Mouse (Mus musculus) activated CD4-positive, CD25-positive, alpha-beta regulatory T cell (primary cell): ENCODE measurements around the gene Olfr1152. TPM values are rescaled to one million over a fixed set of nuclear protein-coding genes. Genes with fewer than 3 reads are reported as not detected.

Experiments
- polyA plus RNA-seq, 2 experiments: library from polyadenylated mRNA; unstranded; fragments of 100-300 nt; shearing (Covaris generic); gene quantifications; one replicate each; pipeline ENCODE4 v1.2.1; 2017

Olfr1152 gene
- under 1 TPM in 1 of 2 experiments, not detected in 1; 0.06 TPM for polyA plus RNA-seq

GRCm38 (mm10) chr2:87866192-87866591 lies at the start of gene Olfr1152:
Gene Olfr1152, plus strand, starts transcription at chr2:87866492.

GRCm38 (mm10) chr2:87830233-87830632 lies 36.1 kb upstream of the Olfr1152 start, which contains the start of gene Olfr1148:
Gene Olfr1148, plus strand, starts transcription at chr2:87830533.

GRCm38 (mm10) chr2:87843693-87844092 lies 22.6 kb upstream of the Olfr1152 start, which contains the start of gene Olfr1150-ps1:
Gene Olfr1150-ps1, plus strand, starts transcription at chr2:87843993.

GRCm38 (mm10) chr2:87855562-87855961 lies 10.7 kb upstream of the Olfr1152 start, which contains the start of gene Olfr1151:
Gene Olfr1151, plus strand, starts transcription at chr2:87855862.

GRCm38 (mm10) chr2:87894662-87895061 lies 28.4 kb downstream of the Olfr1152 start, which contains the start of gene Olfr1153:
Gene Olfr1153, plus strand, starts transcription at chr2:87894962.

GRCm38 (mm10) chr2:87905066-87905465 lies 38.8 kb downstream of the Olfr1152 start, which contains the start of gene Olfr1154:
Gene Olfr1154, minus strand, starts transcription at chr2:87905166.

Other genes starting within 250 kb of the Olfr1152 start
- gene Olfr1131, start 239.4 kb upstream of the Olfr1152 start, polyA plus RNA-seq, result under 1 TPM in 1 of 2 experiments, not detected in 1; 0.23 TPM
- under 1 TPM in 1 of 2 experiments, not detected in 1; 0.25 TPM for gene Olfr1132, start 229.0 kb upstream of the Olfr1152 start, polyA plus RNA-seq
- gene Olfr1133, start 219.1 kb upstream of the Olfr1152 start, polyA plus RNA-seq, result under 1 TPM in 1 of 2 experiments, not detected in 1; 0.53 TPM
- gene Olfr1134, start 208.0 kb upstream of the Olfr1152 start, polyA plus RNA-seq, result not detected
- gene Olfr1135, start 192.8 kb upstream of the Olfr1152 start, polyA plus RNA-seq, result not detected
- not detected for gene Olfr1136, start 172.5 kb upstream of the Olfr1152 start, polyA plus RNA-seq
- not detected for gene Olfr1137, start 153.3 kb upstream of the Olfr1152 start, polyA plus RNA-seq
- under 1 TPM in 1 of 2 experiments, not detected in 1; 0.11 TPM for gene Olfr1138, start 126.5 kb upstream of the Olfr1152 start, polyA plus RNA-seq
- under 1 TPM in 1 of 2 experiments, not detected in 1; 0.31 TPM for gene Olfr1140, start 122.7 kb upstream of the Olfr1152 start, polyA plus RNA-seq
- not detected for gene Olfr1141, start 112.5 kb upstream of the Olfr1152 start, polyA plus RNA-seq
- gene Olfr152, start 87.0 kb upstream of the Olfr1152 start, polyA plus RNA-seq, result not detected
- not detected for gene Olfr1143, start 65.9 kb upstream of the Olfr1152 start, polyA plus RNA-seq
- not detected for gene Olfr1145, start 56.7 kb upstream of the Olfr1152 start, polyA plus RNA-seq
- under 1 TPM; 0.27 to 0.42 TPM for gene Olfr1148, start 36.0 kb upstream of the Olfr1152 start, polyA plus RNA-seq
- gene Olfr1150-ps1, start 22.5 kb upstream of the Olfr1152 start, polyA plus RNA-seq, result not detected
- under 1 TPM in 1 of 2 experiments, not detected in 1; 0.45 TPM for gene Olfr1151, start 10.6 kb upstream of the Olfr1152 start, polyA plus RNA-seq
- under 1 TPM in 1 of 2 experiments, not detected in 1; 0.22 TPM for gene Olfr1153, start 28.5 kb downstream of the Olfr1152 start, polyA plus RNA-seq
- under 1 TPM in 1 of 2 experiments, not detected in 1; 0.20 TPM for gene Olfr1154, start 38.7 kb downstream of the Olfr1152 start, polyA plus RNA-seq
- gene Olfr1155, start 78.6 kb downstream of the Olfr1152 start, polyA plus RNA-seq, result not detected
- under 1 TPM; 0.06 to 0.07 TPM for gene Olfr1156, start 86.6 kb downstream of the Olfr1152 start, polyA plus RNA-seq
- gene Olfr1157, start 101.8 kb downstream of the Olfr1152 start, polyA plus RNA-seq, result under 1 TPM in 1 of 2 experiments, not detected in 1; 0.08 TPM
- gene Olfr74, start 108.2 kb downstream of the Olfr1152 start, polyA plus RNA-seq, result not detected
- gene Olfr1158, start 123.6 kb downstream of the Olfr1152 start, polyA plus RNA-seq, result not detected
- gene Olfr1160, start 141.8 kb downstream of the Olfr1152 start, polyA plus RNA-seq, result not detected
- gene Olfr1161, start 156.3 kb downstream of the Olfr1152 start, polyA plus RNA-seq, result under 1 TPM in 1 of 2 experiments, not detected in 1; 0.41 TPM
- gene Olfr73, start 171.2 kb downstream of the Olfr1152 start, polyA plus RNA-seq, result under 1 TPM in 1 of 2 experiments, not detected in 1; 0.11 TPM
- not detected for gene Olfr1162, start 184.6 kb downstream of the Olfr1152 start, polyA plus RNA-seq
- not detected for gene Olfr1163, start 205.3 kb downstream of the Olfr1152 start, polyA plus RNA-seq
- gene Olfr1164, start 227.5 kb downstream of the Olfr1152 start, polyA plus RNA-seq, result not detected